Mouse (Mus musculus): Measurements from ENCODE around the gene Igf1. TPM values are rescaled to one million over a fixed set of nuclear protein-coding genes. Genes with fewer than 3 reads are reported as not detected.

Gene Igf1
- total RNA-seq, 2 experiments from 2014 or later, result 12.7 to 16.0 TPM

DNA sequence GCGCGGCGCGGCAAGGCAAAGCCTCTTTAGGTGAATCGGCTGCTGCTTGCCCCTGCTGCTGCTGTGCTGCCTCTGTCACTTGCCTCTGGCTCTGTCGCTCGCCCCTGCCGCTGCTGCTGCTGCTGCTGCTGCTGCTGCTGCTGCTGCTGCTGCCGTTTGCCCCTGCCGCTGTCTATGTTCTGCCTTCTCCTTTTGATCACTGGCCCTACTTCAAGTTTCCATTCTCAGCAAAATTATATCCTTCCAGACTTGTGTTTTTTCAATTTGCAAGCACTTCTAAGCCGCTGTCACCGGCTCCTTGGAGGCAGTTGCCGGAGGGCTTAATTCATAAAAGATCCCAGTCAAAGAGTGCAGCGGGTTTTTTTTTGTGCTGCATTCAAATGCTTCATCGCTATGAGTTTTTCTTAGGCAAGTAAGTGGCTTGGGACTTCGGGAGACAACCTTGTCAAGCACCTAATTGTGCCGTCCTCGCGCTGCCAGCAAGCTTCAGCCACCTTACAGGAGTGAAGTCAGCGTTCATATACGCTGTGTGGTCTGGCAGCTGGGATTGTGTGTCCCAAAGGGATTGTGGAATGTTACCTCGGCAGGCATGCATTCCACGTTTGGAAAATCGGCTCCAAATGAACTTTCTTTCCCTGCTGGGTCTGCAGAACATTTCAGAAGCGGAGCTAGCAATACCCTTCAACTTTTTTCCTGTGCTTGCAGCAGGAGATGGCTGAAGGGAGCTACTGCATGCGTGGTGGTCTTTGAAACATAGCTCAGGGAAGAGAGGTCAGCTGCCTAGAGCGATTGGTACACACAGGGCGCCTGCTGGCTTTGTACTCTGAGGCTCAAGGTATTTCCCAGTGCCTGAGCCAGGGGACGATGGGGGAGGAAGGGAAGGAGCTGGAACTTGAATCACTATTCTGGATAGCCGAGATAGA, 2.4 kb downstream of the Igf1 start:
- no peak for DNase-seq (ENCODE audit: low spot score in 2 of 2)

DNA sequence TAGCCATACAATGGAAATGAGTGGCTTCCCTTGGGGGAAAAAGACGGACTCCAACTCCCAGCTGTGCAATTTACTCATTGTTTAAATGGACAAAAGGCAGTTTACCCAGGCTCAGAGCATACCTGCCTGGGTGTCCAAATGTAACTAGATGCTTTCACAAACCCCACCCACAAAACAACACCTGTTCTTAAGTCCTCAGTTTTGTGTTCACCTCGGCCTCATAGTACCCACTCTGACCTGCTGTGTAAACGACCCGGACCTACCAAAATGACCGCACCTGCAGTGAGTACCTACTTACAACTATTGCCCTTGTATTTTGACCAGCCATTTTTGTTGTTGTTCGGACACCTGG, 3.0 kb downstream of the Igf1 start:
- DNase-seq (ENCODE audit: low spot score in 2 of 2), result no peak

DNA sequence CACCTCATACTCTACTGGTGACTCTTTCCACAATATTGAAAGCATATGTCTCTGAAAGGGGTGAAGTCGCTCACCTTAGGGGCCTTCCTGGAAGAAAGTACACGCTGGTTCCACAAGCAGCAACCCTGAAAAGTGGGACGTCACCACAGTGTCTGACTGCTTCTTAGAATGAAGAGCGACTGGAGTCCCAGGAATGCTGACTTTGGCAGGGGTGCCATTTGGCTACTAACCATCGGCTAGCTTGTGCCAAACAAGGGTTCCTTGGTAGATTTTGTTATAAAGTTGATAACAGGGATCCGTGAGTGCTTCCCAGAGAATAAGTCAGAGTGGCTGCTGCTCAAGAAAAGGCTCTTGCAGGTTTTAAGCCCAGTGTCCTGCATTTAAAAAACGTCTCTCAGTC, 4.8 kb downstream of the Igf1 start:
- DNase-seq (ENCODE audit: low spot score in 2 of 2), result no peak

DNA sequence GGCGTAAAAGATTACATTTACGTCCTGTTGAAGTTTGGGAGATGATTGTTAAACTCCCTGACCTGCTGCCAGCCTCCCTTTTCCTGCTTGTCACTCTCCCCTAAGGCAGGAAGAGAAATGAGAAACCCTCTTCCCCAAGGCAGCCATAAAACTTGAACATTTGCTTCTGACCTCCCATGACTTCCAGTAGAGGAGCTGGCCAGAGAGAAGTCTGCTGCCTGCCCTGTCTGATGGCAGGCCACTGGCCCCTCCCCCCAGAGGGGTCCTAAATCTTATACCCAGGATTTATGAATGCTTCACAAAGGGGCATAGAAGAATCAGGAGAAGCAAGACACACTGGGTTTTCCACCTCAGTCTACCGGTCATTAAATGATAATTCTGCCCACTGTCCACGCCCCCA, 5.3 kb downstream of the Igf1 start:
- DNase-seq (ENCODE audit: low spot score in 2 of 2), result no peak

DNA sequence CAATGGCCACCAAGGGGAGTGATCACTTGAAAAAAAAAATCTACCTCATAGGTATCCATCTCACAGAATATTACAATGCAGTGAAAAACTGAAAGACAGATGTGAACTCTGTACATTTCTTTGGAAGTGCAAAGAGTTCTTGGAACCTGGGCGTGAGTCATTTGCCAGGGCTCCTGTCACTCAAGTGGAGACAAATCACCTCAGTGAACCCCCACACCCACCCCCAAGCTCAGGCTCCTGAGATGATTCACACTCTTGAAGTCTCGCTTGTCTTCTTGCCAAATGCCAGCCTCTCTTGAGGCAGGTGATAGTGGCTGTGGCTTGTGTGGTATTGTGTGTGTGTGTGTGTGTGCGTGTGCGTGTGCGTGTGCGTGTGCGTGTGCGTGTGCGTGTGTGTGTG, 7.6 kb downstream of the Igf1 start:
- no peak for DNase-seq (ENCODE audit: low spot score in 2 of 2)

DNA sequence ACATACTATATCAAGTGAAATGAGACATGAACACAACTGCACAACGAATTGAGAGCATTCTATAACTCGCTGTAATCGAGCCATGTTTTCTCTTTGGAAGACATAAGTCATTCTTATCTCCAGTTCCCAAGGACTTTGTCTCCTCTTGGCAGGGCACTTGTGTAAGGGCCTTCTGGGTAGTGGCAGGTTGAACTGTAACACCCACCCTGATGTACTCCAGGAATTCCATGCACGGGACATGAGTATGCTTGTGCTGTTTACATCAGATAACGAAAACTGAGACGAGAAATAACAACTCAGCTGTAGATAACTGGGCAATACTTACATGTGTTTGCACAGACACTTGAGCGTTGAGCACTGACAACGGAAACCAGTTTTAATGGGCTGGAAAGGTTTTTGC, 8.4 kb downstream of the Igf1 start:
- no peak for DNase-seq (ENCODE audit: low spot score in 2 of 2)

DNA sequence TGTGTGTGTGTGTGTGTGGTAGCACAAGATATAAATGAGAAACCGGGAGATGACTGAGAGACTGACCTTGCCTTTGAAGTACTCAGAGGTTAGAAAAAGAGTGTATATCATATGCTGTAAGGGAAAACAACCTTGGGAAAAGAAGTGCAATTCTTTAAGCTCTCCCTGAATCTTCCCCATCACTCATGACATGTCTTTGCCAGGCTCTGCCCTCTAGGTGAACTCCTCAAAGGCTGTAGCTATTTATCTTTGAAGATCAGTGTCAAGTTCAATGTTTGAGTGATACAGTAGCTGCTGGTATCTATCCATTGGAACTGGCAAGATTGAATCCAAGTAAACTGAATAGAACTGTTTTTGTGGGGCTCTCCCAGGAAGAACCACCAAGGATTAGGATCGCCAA, 9.2 kb downstream of the Igf1 start:
- no peak for DNase-seq (ENCODE audit: low spot score in 2 of 2)

DNA sequence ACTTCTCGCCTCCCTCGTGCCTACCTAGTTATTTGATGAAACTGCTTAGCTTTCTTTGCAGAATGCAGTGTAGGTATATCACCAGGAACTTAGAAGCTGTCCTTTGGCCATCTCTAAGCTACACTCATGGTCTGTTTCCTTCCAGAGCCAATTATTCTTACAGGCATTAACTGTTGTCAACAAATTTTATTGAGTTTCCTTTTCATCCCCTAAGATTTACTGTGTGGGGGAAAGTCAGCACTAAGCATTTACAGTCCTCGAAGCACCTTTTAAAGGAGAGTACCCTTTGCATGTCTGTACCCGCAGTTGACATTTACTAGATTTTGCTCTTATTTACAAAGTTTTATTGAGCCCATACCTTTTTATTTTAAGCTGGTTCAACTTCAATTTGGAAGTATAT, 9.6 kb downstream of the Igf1 start:
- no peak for DNase-seq (ENCODE audit: low spot score in 2 of 2)

DNA sequence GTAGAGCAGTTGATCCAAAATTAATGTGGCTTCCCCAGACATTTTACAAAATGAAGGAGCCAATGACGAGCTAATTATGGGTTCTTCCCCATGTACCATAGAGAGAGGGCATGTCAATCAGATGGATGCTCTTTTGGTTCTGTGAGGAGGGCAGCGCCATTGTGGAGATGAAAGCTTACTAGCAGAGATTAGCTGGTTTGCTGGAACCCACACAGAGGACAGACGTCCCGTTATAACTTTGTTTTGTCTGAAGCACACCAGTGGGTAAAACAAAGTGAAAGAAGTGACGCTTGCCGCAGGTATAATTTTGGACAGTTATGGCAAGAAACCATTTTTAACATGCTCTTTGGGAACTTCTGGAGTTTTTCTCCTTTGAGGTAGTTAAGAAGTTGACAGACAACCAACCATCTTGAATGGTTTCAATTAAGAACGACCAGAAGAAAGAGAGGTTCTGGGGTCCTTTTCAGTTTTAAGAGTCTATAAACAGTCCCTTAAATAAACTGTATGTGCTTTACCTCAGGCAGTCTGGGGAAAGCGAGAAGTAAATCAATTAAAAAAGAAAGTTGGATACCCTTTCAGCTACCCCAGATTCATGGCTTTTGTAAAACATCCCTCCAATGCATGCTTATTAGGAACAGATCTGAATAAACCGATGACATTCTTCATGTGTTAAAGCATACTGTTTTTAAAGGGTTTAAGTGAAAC, 10.4 kb downstream of the Igf1 start:
- no peak for DNase-seq (ENCODE audit: low spot score in 2 of 2)

DNA sequence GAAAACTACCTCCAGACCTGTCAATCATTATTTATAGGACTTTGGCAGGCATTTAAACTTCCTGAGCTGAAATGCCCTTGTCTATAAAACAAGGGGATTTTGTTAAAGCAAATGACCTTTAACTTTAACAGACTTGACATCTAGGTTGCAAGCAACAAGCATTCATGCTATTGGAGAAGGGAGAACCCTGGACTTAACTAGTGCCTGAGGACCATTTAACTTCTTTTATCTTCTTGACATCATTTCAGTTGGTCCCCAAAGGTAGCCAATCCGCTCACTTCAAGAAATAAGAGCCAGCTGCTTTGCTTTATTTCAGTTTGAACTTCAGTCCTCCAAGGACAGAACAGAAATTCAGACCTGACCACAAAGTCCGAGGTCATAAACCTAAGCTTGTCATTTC, 11.1 kb downstream of the Igf1 start:
- DNase-seq (ENCODE audit: low spot score in 2 of 2), result no peak

DNA sequence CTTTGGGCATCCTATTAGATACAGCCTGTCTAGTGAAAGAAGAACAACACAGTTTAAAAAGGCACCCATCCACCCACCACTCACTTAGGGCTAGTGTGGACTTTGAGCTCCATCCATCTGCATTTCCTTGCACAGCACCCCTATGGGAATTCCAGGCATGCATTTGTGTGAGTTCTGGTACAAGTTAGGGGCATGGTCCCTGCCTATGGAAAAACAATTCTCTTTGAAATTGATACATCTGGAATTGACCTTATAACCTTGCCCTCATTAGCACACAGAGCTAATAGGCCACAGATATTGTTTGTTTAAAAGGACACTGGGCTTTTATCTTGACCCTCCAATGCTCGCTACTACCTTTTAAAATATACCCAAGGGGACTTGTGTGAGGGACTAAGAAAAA, 11.6 kb downstream of the Igf1 start:
- no peak for DNase-seq (ENCODE audit: low spot score in 2 of 2)

DNA sequence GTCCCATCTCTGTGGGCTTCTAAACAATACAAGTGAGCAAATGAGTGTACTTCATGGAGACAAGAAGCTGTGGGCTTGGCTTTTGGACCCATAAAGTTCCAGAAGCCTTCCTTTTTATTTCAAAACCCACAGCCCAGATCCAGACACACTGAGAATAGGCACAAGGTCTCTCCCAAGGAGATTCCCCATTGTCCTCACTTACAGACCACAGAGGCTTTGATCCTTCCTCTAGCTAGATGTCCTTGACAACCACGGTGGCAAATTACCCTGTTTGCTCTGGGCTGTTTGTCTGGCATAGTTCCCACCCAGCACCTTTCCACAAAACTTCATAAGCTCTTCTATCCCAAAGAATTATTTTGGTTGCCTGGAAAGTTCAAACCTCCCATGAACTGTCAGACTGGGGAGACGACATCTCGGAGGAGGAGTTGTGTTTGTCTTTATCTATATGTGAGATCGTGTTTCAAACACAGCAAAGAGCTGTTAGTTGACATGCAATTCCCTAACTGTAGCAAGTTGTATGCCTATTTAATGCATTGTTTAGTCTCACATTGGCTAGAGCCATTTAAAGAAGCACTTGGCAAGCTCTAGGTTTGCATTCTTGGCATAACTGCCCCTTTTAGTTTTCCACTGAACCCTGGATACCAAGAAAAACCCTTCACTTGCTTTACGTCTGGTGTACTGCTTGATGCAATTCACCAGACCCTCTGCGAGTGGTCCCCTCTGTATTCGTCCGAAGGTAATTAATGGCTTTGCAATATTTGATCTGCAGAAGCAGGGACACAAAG, 14.0 kb downstream of the Igf1 start:
- DNase-seq (ENCODE audit: low spot score in 2 of 2), result no peak

DNA sequence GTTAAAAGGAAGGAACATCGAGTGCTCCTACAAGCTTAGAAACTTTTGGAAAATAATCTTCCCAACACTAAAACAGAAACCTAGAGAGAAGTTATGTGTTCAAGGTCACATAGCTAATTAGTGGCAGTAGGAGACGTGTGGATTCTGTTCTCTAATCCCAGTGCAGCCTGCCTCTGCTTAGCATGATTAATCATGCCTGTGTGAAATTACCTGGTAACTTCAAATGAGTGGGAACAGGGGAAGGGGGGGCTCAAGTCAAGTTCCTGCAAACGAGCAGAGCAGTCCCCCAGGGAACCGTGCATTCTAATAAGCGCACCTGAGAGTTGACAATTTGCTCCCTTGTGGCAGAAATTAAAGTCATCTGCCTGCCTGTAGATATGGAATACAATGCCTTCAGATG, 14.8 kb downstream of the Igf1 start:
- DNase-seq (ENCODE audit: low spot score in 2 of 2), result no peak

DNA sequence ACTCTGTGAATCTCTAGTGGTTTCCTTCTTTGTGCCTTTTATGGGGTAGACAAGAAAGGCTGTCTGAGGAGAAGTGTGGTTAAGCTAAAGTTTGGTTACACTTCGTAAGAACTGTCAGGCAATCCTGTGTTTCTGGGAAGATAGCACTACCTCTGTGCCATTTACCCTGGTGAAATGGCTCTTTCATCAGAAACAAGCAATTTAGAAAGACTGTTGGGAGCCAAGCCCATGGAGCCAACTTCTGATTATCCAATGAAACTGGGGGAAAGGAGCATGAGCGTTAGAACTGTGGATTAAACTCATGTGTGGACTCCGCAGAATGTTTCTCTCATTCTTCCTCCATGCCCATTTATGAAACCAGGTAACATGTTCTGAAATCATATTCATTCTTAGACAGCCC, 15.5 kb downstream of the Igf1 start:
- DNase-seq (ENCODE audit: low spot score in 2 of 2), result no peak

DNA sequence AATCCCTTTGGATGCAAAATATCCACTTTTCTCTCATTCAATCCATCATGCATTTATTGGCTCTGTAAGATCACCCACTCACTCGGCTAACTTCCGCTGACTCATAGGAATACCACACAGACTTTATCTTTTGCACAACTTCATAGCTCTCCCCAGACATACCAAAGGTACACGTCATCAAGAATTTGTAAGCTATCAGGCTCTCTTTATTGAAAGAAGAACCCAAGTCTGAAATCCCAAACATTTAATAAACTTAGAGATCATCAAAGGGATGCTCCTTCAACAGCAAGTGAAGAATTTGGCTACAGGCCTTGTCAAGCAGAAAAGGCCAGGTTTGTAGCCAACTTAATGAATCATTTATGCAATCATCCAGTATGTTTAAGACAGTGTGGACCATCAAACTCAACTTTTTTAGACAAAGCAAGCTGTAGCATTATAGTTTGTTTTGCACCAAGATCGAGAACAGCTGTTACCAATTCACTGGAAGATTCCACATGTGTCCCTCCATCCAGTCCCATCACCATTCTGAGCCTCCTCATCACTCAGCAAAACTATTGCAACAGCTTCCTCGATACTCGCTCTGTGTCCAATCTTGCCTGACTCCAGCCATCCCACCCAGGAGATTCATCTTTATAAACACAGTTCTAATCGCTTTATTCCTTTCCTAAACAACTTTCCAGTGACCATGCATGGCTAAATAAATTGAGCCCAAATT, 22.2 kb downstream of the Igf1 start:
- no peak for DNase-seq (ENCODE audit: low spot score in 2 of 2)

DNA sequence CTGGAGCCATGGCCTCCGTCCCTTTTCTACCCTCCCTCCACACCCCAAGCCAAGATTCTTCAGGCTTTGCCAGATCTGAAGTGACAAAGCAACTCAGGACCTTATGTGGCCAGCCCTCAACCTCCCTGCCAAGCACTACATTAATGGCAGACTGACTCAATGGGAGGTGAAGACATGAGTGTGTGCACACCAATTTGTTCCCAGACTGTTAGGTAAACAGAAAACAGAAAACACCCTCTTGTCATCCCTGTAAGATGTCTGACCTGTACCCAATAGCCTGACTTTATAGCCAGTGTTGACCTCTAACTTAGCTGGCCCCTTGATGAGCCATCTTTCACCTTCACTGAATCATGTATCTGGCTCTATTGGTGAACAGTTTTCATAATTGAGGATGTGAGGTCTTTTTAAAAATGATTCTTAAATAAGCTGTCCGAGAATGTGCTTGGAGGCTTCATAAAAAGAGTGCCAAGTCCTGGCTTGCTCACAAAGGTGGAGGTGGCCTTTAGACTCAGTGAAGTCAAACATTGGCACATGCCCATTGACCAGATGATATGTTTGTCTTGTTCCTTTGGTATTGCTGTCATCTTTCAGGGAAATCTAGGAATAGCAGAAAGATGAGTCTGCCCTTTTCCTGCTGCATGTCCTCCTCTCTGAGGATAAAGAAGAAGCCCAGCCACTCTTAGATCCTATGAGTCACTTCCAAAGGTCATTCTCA, 27.4 kb downstream of the Igf1 start:
- no peak for DNase-seq (ENCODE audit: low spot score in 2 of 2)

DNA sequence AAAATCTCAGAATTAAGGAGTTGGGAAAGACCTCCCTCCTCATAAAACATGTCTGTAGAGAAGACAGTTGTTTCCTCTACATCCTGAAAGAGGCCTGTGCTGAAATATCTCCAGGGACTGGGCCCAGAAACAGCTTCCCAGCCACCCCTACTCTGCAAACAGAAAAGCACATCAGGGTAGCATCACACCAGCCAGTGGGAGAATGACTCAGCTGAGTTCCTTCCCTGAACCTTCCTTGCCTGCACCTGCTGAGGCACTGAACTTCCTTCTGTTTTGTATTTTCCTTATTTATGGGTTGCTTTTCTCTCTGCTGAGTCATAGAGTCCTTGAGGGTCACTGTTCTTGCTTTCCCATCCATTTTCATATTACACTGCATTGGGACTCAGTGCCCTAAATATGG, 31.8 kb downstream of the Igf1 start:
- DNase-seq (ENCODE audit: low spot score in 2 of 2), result no peak

DNA sequence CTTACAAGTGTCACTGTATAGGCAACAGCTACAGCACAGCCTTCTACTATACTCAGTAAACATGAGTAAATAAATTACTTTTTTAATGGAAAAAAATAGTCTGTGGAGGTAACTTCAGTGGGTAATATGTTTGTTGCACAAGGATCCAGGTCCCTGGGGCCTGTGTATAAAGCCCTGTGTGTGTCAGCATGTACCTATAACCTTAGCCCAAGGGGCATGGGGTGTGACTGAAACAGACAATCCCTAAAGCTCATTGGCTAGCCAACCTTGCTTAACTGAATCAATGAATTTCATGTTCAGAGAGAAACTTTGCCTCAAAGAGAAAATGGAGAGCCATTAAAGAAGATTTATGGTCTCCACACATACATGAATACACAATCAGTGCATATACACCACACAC, 34.2 kb downstream of the Igf1 start:
- DNase-seq (ENCODE audit: low spot score in 2 of 2), result no peak

DNA sequence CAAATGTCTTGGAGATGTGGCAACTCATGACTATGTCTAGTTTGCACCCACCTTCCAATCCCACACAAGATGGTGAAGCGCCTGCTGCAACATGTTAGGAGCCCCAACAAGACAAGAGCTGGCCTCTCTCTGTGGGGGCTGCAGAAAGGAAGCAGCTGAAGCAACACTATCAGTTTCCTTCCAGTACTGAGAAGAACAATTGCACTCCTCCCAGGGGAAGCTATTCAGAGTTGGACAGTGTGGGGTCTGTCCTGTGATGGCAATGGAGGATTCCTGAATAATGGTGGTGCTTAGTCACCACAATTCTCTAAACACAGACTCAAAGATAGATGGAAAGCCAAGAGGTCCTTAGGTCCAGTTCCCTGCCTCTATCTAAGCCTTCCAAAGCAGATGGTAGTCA, 35.2 kb downstream of the Igf1 start:
- no peak for DNase-seq (ENCODE audit: low spot score in 2 of 2)

DNA sequence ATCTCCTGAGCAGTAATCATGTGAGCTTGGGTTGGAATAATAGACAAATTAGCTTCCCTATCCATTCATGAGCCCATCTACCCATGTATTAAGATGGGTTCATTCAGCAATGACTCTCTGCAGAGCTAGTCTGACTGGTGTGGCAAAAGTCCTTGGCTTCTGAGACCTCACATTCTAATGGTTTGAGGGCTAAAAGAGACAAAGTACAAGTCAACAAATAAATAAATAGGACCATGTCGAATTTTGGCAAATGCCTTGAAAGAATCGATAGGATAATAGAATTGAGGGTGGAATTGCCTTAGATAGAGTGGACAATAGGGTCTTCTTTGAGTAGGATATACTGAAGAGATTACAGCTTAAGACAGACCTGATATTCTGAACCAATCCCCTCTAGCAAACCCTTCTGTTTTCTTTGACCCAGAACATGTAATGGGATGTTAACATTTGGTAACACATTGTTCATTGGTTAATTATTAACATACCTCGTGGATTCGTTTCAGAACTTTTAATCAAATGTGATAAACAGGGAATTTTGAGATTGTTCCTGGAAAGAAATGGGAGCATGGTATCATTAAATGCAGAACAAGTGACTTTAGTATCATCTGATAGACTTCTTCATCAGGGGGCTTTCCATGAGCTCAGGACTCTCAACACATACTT, 36.5 kb downstream of the Igf1 start:
- no peak for DNase-seq (ENCODE audit: low spot score in 2 of 2)
